Comparison of ENCODE assay signal across 22 mouse cellular contexts in genomic region chr9:121218230-121218629, GRCm38 (mm10). TPM values are rescaled to one million over a fixed set of nuclear protein-coding genes. Genes with fewer than 3 reads are reported as not detected.
A peak's percentile ranks its signal among the peaks of the same experiment; 100 is the strongest.
DNase-seq lines count a peak whose midpoint lies in the region; ATAC-seq lines count a peak whose summit lies in the region.
"Had no signal": no experiment of that assay in that cellular context is flagged by ENCODE, and none has a peak within 500 bp of the region (broad histone marks: within the 10 kb centered on the region; RNA-seq: fewer than 3 reads in every experiment).

No protein-coding gene starts in this region.

- 89% methylated on average over 10 of the region's 10 CpGs for WGBS in neural tube, embryonic 15.5 days

- H3K36me3 ChIP-seq in neural tube, embryonic 15.5 days, result no peaks in the 10 kb centered on the region
- H3K36me3 ChIP-seq: heart, embryonic 12.5 days had no signal

- ATAC-seq in neural tube, embryonic 15.5 days (ENCODE audit: low FRiP score), result no peak
- ATAC-seq in megakaryocyte, adult 5-6 weeks (ENCODE audit: poor library complexity, severe bottlenecking), result peak; percentile 79
- ATAC-seq: activated CD4-positive, CD25-positive, alpha-beta regulatory T cell, adult 4 months; CD4-positive, CD25-positive, alpha-beta regulatory T cell, adult 4 months; forebrain, embryonic 13.5 days; forebrain, postnatal 0 days; hindbrain, postnatal 0 days; Patski had no signal

- intact Hi-C loops in heart, postnatal 25 days (cut with DNase I), result no loop called here

- peak; percentile 68 for DNase-seq in heart, adult 11 months
- DNase-seq in heart, postnatal 25 days (ENCODE audit: low spot score), result no peak
- DNase-seq in neural tube, embryonic 10.5 days (ENCODE audit: extremely low spot score, low spot score), result peak; percentile 11
- no peak for DNase-seq in spleen, adult 18-20 months
- no peak for DNase-seq in frontal cortex, postnatal 25 days (ENCODE audit: low spot score in 2 of 2)
- DNase-seq: adrenal gland, postnatal 25 days; B cell, adult 2 months; cerebellum, adult 18-20 months; cerebellum, adult 9-11 months; cerebellum, postnatal 36 days; forebrain, postnatal 0 days; gastrocnemius, postnatal 10 days; heart, postnatal 36 days had no signal

- H3K9me3 ChIP-seq in neural tube, embryonic 15.5 days (replicated peaks), result no peaks in the 10 kb centered on the region
- H3K9me3 ChIP-seq: forebrain, embryonic 13.5 days; heart, embryonic 12.5 days; hindbrain, embryonic 13.5 days had no signal

- H3K4me1 ChIP-seq in neural tube, embryonic 15.5 days, result no peaks in the 10 kb centered on the region
- H3K4me1 ChIP-seq: forebrain, embryonic 13.5 days; hindbrain, embryonic 13.5 days had no signal

- no peak overlapping the region for H3K27ac ChIP-seq in neural tube, embryonic 15.5 days (replicated peaks)
- H3K27ac ChIP-seq: forebrain, embryonic 13.5 days; hindbrain, embryonic 13.5 days; hindbrain, postnatal 0 days had no signal

- no peak overlapping the region for H3K9ac ChIP-seq in neural tube, embryonic 15.5 days (replicated peaks)
- H3K9ac ChIP-seq: forebrain, embryonic 13.5 days; forebrain, postnatal 0 days; heart, embryonic 12.5 days; hindbrain, embryonic 13.5 days had no signal

- no peak overlapping the region for H3K4me3 ChIP-seq in neural tube, embryonic 15.5 days (replicated peaks)
- H3K4me3 ChIP-seq: forebrain, embryonic 13.5 days; heart, embryonic 12.5 days; hindbrain, embryonic 13.5 days had no signal

- H3K27me3 ChIP-seq in neural tube, embryonic 15.5 days (replicated peaks), result no peaks in the 10 kb centered on the region
- H3K27me3 ChIP-seq: forebrain, embryonic 13.5 days; hindbrain, embryonic 13.5 days; Patski had no signal

- no peak overlapping the region for H3K4me2 ChIP-seq in neural tube, embryonic 15.5 days
- H3K4me2 ChIP-seq: forebrain, embryonic 13.5 days; heart, embryonic 12.5 days; hindbrain, embryonic 13.5 days had no signal

RNA-seq across cellular contexts. Expression of gene Ulk4, which starts 58.8 kb away (rescaled TPM):
- total RNA-seq in heart, postnatal 25 days (2021), result under 1 TPM; 0.21 to 0.48 TPM
- 62.5 and 71.2 TPM in 2 replicates for polyA plus RNA-seq in neural tube, embryonic 15.5 days (2015; fragmentation: Nextera tagmentation; extraction: Ambion mirVana)
- total RNA-seq in megakaryocyte, adult 5-6 weeks (2015), result 0.20 TPM in 1 of 2 replicates, not detected in the other
- 0.12 and 1.0 TPM in 2 replicates for total RNA-seq in megakaryocyte, adult 5-6 weeks (2017)

Comparison
In these comparisons a context has a peak if more than half of its experiments do, and no peak if none do; other contexts are left out.
1. DNase-seq: peak in heart, adult 11 months (single experiment) and neural tube, embryonic 10.5 days (single experiment); none in heart, postnatal 25 days (single experiment), spleen, adult 18-20 months (0 of 2) and frontal cortex, postnatal 25 days (0 of 2).